Mouse (Mus musculus) bone marrow macrophage, adult 2 months (primary cell): ENCODE data around the gene Hoxd11. TPM values are rescaled to one million over a fixed set of nuclear protein-coding genes. Genes with fewer than 3 reads are reported as not detected.

Experiments
- H3K27ac ChIP-seq: 2 replicates; pipeline ENCODE4 v1.5.1; 2012; ENCODE audit warnings: low read depth, low read length; ENCODE audit not compliant: insufficient read depth
- H3K4me1 ChIP-seq: 2 replicates; pipeline ENCODE4 v1.6.1; 2012; ENCODE audit warnings: low read length; ENCODE audit not compliant: control insufficient read depth, insufficient read depth
- H3K4me3 ChIP-seq: 2 replicates; pipeline ENCODE4 v1.5.1; 2012; ENCODE audit warnings: mild to moderate bottlenecking, low read length, moderate library complexity; ENCODE audit not compliant: insufficient read depth
- CTCF ChIP-seq: IDR thresholded peaks from 2 replicates; pipeline ENCODE4 v1.5.1; 2012; ENCODE audit warnings: low read depth, mild to moderate bottlenecking, low read length, moderate library complexity
- POLR2A ChIP-seq: IDR thresholded peaks from 2 replicates; pipeline ENCODE4 v1.6.1; 2012; ENCODE audit warnings: mild to moderate bottlenecking, low read depth, low read length, borderline replicate concordance
- polyA plus RNA-seq: library from polyadenylated mRNA; stranded (reverse); fragments of >200 nt; gene quantifications from 2 replicates; pipeline ENCODE4 v1.2.4, GENCODE M21; 2012; ENCODE audit not compliant: missing spikeins, insufficient read depth, insufficient read length

The Hoxd11 gene
- polyA plus RNA-seq, 1 experiment, result not detected

GRCm38 (mm10) chr2:74708676-74709075 is 29.3 kb downstream of the Hoxd11 start:
- H3K4me1 ChIP-seq, result no peaks in the 10 kb centered on the region
- H3K27ac ChIP-seq, result no peak overlapping the region
- H3K4me3 ChIP-seq, result no peak overlapping the region
- TF ChIP-seq CTCF, result no peak
- no peak for TF ChIP-seq POLR2A

GRCm38 (mm10) chr2:74709465-74710419 is 30.4 kb downstream of the Hoxd11 start:
- TF ChIP-seq CTCF, result no peak
- no peak for TF ChIP-seq POLR2A

GRCm38 (mm10) chr2:74710929-74711543 is 31.7 kb downstream of the Hoxd11 start:
- no peak for TF ChIP-seq CTCF
- no peak for TF ChIP-seq POLR2A
- no peak overlapping the region for H3K27ac ChIP-seq
- no peaks in the 10 kb centered on the region for H3K4me1 ChIP-seq
- no peak overlapping the region for H3K4me3 ChIP-seq

More at GRCm38 (mm10) chr2:74709465-74710419, 30.4 kb downstream of the Hoxd11 start:
- Histone ChIP-seq H3K27ac (no peak overlapping the region), H3K4me3 (no peak overlapping the region), H3K4me1 (no peaks in the 10 kb centered on the region)

- no peak within 1 kb of the TSS for H3K27ac ChIP-seq
- TF ChIP-seq POLR2A (no peak), CTCF (no peak)
- H3K4me1 ChIP-seq, result no peaks in the 10 kb centered on the region
- H3K4me3 ChIP-seq, result peak within 1 kb of the TSS; percentile 37
These were observed 32.6 kb downstream of the Hoxd11 start, which contains the start of the genes Hoxd3 and Hoxd4 for GRCm38 (mm10) chr2:74711721-74712621. Gene Hoxd3, plus strand, starts transcription at chr2:74711927. Gene Hoxd4, plus strand, starts transcription at chr2:74711929.

GRCm38 (mm10) chr2:74713239-74714150 is 34.1 kb downstream of the Hoxd11 start:
- Histone ChIP-seq H3K27ac (no peak overlapping the region), H3K4me1 (no peaks in the 10 kb centered on the region), H3K4me3 (no peak overlapping the region)
- TF ChIP-seq POLR2A (no peak), CTCF (no peak)

- Histone ChIP-seq H3K4me1 (no peaks in the 10 kb centered on the region), H3K27ac (no peak overlapping the region), H3K4me3 (no peak overlapping the region)
- TF ChIP-seq POLR2A (no peak), CTCF (no peak)
These were observed 34.9 kb downstream of the Hoxd11 start for GRCm38 (mm10) chr2:74714156-74714789.

- Histone ChIP-seq H3K4me3 (no peak overlapping the region), H3K4me1 (no peaks in the 10 kb centered on the region), H3K27ac (no peak overlapping the region)
- TF ChIP-seq POLR2A, result no peak
- TF ChIP-seq CTCF, result no peak
These were observed 35.5 kb downstream of the Hoxd11 start for GRCm38 (mm10) chr2:74714881-74715280.

- Histone ChIP-seq H3K4me1 (no peaks in the 10 kb centered on the region), H3K4me3 (no peak overlapping the region), H3K27ac (no peak overlapping the region)
- TF ChIP-seq POLR2A (no peak), CTCF (peak; percentile 61)
These were observed 36.3 kb downstream of the Hoxd11 start for GRCm38 (mm10) chr2:74715504-74716241.
